Mouse (Mus musculus): ENCODE results near the gene Lamc2.
"Not testable (repeated sequence)": the region's sequence is repeated elsewhere in the genome, so short reads cannot be mapped to it uniquely, and the experiment has no call there.

GRCm38 (mm10) chr1:153083233-153083632 lies 103.0 kb downstream of the Lamc2 start:
- not testable (repeated sequence) for TF ChIP-seq CTCF, EP300 (IDR thresholded peaks at IDR 0.05)
